Mouse (Mus musculus): Measurements from ENCODE around the gene Kcnh2.
A peak's percentile ranks its signal among the peaks of the same experiment; 100 is the strongest.

The Kcnh2 gene

DNA sequence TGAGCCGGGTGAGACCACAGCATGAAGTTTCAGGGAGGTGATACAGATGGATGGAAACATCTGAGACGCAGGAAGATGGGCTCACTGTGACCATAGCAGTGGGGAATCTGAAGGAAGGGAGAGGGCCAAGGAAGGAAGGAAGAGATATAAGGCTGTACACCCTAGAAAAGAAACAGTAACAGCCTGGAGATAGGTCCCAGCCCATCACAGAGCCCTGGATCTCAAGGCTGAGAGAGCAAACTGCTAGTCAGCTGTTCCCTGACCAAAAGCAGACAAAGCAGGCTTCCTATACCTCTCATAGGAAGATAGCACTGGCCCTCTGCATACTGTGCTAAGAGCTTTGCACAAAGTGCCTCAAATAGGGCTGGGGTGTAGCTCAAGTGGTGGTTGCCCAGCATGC is 27.3 kb upstream of the Kcnh2 start:
- DNase-seq (ENCODE audit: low spot score) = no peak

DNA sequence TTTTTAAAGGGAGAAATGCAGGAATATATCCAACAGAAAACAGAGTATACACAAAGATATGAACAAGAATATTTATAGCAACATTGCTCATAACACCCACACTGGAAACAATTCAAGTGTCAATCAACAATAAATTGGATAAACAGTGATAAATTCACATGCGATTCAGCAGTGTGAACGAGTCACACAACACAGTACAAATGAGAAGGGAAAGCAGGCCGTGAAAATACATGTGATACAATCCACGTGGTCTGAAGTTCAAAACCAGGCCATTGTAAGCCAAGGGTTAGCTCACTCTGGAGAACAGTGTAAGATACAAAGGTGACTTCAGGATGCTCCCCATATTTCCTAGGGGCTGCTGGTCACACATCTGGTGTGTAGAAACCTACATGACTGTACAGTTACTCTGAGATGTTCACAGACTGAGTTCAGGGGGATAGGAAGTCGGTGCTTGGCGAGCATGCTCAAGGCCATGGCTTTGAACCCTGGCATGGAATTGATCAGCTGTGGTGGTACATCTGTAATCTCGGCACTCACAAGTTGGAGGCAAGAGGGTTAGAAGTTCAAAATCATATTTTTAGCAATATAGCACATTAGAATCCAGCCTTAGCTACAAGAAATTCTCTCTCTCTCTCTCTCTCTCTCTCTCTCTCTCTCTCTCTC is 23.4 kb upstream of the Kcnh2 start:
- DNase-seq (ENCODE audit: low spot score) = no peak

DNA sequence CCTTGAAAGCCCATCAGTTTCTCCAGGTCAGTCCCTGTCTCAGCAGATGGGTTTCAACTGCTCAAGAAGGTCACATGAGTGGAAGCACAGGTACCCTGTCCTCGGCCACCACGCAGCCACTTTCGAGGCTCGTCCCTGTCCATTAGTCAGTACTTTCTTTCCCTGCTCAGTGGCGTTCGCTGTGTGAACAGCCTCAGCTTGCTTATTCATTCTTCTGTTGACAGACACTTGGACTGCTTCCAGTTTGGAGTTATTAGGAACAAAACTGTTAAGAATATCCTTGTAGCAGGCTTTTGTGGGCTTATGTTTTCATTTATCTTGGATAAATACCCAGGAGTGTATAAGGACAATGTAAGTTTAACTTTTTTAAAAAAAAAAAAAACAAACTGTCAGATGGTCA is 22.8 kb upstream of the Kcnh2 start:
- no peak for DNase-seq (ENCODE audit: low spot score)

DNA sequence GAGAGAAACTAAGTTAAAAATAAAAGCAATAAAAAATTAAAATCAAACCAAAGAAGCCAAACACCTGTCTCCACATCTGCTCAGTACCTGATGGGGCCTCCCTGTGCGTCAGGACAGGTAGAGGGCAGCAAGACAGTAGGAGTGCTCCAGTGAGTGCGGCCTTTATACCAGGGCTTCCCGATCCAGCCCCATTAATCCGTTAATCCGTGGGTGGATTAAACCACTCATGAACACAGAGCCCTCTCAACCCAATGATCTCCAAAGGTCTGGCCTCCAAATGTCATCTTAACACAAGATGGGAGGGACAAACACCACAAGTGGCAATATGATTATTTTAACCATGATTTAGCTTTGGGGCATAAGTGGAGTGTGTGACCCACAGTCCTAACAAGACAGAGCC is 22.4 kb upstream of the Kcnh2 start:
- DNase-seq (ENCODE audit: low spot score) = no peak

DNA sequence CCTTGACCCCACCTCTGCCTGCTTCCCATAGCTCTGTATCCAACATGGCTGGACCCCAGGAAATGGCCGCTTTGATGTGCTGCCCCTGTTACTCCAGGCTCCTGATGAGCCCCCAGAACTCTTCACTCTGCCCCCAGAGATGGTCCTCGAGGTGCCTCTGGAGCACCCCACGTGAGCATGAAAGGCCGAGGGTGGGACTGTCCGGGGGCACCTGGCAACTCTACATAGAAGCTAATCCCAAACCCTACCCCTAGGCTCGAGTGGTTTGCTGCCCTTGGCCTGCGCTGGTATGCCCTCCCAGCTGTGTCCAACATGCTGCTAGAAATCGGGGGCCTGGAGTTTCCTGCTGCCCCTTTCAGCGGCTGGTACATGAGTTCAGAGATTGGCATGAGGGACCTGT is 18.4 kb upstream of the Kcnh2 start:
- DNase-seq (ENCODE audit: low spot score) = no peak

DNA sequence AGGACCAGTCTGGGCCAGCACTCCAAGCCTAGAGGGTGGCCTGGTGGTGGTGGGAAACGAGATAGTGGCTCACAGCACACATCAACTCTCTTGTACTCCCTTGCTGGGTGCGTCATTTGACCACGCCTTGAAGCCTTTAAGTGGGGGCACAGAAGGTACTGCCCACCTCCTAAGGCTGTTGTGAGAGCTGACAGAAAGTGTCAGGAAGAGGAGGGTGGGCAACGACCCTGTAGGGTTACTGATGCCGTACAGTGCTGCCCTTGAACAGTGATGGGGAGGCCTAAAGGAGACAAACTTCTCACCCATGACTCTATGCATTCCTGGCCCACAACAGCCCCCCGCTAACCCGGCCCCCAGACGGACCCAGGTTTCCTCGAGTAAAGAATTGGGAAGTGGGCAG is 15.0 kb upstream of the Kcnh2 start:
- DNase-seq (ENCODE audit: low spot score) = no peak

DNA sequence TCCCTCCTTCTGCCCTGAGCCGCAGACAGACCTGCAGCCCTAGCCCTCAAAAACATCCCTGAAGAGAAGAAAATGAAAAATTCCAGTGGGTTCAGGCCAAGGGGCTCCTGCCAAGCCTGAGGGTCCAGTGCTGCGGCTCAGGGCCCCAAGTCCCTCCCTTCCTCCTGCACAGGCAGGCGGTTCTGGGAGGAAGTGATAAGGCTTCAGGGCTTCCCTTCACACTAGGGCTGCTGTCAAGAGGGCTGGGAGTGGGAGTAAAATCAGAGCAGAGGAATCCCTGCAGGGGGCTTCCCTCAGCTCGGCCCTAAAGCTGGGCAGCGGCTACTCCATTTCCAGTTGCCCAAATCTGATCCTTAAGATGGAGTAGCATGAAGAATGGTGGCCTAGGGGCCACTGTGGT is 14.1 kb upstream of the Kcnh2 start:
- DNase-seq (ENCODE audit: low spot score) = no peak

DNA sequence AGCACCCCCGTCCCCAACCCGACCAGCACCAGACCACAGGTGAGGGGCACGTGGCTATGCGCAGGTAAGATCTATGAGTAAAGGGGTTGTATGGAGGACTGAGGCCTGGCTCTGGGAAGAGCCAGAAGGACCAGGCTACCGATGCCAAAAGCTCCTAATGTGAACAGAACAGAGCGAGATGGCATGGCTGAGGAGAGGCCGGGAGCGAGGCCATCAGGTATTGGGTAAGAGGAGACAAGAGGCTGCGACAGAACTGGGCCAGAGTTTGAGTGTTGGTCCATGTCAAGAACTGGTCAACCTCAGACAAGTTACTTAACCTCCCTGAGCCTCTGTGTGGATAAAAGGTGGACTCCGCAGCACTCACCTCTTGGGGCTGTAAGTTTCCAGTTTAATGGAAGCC is 13.6 kb upstream of the Kcnh2 start:
- no peak for DNase-seq (ENCODE audit: low spot score)

DNA sequence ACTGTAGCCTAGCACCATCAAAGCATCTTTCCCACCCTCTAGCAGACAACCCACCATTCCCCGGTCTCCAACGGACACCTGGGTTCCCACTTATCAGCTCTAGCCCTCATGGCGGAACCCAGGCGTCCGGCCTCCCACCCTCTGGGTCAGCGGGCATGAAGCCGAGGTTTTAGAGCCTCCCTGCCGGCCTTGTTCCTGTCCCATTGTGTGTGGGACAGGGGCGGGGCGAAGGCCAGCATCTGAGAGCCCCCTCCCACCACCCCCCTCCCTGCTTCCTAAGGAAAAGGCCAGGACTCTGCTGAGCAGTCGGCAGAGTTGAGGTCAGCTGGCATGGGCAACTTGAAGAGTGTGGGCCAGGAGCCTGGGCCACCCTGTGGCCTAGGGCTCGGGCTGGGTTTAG is 13.1 kb upstream of the Kcnh2 start, which contains the start of gene Nos3:
Gene Nos3 (plus strand): TSS at position 303 of the 400 bp plus-strand sequence.
- no peak for DNase-seq (ENCODE audit: low spot score)

DNA sequence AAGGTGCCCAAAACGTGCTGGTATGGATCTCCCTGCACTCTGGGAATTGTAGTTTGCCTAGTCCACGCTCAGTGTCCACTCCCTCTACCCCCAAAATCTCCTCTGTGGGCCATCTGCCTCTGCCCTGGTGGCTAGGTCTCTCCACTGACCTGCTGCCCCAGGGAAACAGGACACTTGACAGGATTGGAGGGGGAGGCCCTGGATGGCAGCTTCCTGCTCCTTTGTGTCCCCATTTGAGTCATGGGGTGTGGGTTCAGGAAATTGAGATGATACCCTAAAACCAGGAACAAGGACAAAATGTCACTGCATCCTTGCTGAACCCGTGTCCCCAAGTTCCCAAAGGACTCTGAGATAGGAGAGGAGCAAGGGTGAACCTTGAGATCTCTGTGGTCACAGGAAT is 12.7 kb upstream of the Kcnh2 start:
- DNase-seq (ENCODE audit: low spot score) = no peak

DNA sequence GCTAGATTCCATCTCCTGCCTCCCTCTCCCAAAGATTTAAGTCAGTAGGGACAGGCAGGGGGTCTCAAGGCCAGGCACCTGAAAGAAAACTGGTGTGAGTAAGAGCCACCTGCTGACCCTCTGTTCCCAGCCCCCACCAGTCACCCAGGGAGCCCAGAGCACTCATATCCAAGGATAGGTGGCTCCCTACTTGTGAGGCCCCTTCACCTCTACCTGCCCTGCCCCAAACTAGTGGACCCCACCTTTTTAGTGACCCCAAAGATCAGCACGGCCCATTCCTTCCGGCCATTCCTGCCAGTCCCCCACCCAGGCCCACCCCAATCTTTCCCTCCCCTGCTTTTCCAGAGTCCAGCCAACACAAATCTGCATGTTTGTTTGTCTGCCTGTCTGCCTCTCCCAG is 12.1 kb upstream of the Kcnh2 start:
- no peak for DNase-seq (ENCODE audit: low spot score)

DNA sequence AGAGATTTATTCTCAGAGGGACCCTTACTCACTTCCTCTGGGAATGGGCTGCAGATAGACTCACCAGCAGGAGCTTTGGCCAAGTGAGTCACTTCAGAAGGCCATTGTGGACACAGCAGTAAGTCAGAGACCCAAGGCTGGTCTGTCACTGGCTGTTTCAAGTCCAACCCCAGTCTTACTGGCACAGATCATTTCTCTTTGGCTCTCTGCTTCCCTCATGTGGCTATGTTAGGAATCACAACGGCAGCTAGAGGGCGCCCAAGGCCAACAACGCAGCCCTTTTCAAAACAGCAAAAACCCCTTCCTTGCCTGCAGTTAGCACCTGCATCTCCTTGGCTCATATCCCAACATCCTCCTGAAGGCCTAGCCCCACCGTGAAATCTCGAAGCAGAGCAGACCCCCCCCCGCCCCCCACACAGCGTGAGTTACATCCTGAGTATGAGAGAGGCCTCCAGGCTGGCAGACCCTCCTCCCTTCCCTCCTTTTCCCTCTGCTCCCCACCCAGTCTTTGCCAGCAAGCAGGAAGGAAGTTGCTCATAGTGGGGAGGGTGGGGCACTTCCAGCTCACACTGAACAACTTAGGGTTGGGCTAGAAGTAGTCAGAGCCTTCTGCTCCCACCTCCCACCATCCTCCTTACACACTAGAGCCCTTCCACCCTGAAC is 9.5 kb upstream of the Kcnh2 start:
- peak; percentile 66 for DNase-seq (ENCODE audit: low spot score)

DNA sequence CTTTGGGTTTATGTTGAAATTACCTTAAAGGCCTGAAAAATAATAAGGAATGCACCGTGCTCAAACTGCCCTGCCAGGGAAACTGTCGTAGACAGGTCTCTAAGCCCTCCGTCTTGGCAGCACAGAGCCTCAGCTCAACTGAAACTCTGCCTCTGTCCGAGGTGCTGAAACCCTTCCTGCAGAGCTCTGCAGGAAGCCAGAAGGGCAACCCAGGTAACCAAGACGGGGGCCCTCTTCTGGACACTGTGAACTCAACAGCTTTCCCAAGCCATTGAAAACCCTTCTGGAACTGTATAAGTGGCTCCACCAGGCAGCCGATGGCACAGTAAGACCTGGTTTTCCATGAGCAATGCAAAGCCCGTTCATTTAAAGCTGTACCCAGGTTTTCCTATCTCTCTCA is 6.1 kb upstream of the Kcnh2 start:
- DNase-seq (ENCODE audit: low spot score) = no peak

DNA sequence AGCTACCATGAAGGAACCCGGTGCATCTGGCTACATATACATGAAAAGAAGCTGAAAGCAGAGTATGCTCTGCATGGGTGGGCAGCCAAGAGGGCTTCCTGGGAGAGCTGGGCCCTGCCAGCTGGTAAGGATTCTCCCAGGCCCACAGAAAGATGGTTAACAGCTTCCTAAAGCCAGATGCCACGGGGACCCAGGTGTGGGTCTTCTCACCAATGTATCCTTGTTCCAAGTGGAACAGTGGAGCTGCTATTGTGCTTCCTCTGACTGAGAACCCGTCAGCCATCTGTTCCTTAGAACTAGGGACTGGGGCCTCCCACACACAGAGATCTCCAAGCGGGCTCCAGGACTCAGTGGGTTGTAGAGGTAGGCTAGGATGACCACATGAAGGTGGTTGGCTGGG is 5.4 kb upstream of the Kcnh2 start:
- no peak for DNase-seq (ENCODE audit: low spot score)

DNA sequence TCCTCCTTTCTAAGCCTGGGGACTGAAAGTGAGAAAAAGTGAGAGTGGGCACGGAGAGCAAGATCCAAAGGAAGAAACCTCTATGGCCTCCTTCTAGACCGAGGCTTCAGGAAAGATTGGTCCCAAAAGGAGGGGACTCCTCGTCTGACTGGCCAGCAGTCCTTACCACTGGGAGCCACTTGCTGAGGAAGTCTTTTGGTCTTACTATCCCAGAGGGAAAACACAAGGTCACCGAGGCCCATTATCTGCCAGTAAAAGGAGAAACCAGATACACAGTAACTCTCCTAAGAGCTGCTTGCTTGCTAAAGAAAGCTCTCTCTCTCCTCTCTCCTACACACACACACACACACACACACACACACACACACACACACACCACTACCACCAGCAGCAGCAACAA is 1.9 kb upstream of the Kcnh2 start:
- no peak for DNase-seq (ENCODE audit: low spot score)

DNA sequence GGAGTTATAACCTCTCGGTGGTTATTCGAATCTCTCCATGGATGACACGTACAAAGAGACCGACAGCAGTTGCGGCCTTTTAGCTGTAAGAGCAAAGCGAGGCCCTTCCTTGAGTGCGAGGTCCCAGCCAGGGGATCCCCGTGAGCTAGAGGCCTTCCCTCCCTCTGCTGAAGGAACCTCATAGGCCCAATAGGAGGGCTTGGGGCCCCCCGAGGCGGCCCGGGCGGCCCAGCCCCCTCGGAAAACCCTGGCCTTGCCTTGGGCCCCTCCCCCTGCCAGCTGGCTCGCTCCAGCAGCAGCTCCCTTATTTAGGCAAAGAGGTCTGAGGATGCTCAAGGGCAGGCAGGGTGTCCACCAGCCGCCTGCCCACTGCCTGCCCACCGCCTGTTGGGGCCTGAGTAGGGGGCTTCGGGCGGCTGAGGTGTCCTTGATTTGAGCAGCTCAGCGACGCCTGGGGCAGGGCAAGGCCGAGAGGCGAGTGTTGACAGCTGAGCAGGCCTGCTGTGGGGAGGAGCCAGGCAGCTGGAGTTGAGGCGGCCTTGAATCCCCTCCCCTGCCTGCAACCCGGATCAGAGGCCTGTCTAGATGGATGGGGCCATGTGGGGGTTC is 951 bp upstream of the Kcnh2 start:
- DNase-seq (ENCODE audit: low spot score) = no peak

DNA sequence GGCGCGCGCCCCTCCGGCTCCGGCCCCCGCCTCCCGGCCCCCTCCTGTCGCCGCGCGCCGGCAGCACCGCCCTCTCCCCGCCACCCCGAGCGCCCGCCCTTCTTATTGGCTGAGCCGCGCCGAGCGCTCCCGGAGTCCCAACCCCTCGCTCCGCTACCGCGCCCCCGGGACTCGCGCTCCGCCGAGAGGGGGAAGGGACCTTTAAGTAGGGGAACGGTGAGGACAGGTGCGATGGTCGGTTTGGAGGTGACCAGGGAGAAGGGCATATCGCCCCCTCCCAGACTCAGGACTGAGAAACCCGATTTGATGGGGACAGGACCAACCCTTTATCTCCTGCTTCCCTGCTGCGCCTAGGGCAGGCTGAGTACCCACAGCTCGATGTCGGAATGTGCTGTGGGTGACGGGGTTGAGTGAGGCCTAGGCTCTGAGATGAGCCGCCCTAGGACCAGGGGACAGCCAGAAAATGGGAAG is 332 bp upstream of the Kcnh2 start:
- DNase-seq (ENCODE audit: low spot score) = peak; percentile 68

DNA sequence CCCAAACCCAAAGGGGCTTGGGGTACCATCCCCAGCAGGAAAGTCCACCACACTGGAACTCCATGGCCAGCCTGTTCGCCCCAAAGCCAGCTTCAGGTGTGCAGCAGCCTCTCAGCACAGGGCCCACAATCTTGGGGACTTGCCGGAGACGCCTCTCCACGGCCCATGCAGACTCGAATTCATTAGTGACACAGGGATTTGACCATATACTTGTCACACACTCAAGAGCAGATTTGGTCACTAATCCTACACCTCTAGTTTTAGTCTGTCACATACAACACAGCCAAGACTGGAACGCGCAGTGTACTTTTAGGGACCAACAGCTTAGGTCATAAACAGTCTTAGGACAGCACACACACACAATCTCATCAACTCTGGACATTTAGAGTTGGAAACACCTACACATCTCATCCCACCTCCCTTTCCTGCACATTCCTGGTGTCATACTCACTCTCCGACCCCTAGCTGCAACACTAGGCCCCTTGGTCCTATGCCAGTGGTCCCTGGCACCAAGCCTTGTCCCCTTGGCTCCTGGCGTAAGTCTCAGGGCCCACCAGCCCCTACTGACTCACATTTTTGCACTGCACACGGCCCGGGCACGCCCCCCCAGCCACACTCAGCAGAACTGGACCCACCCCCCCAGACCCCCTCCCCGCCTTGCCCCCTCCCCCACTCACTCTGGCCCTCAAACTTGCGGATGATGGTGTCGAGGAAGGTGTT is 713 bp downstream of the Kcnh2 start:
- no peak for DNase-seq (ENCODE audit: low spot score)

DNA sequence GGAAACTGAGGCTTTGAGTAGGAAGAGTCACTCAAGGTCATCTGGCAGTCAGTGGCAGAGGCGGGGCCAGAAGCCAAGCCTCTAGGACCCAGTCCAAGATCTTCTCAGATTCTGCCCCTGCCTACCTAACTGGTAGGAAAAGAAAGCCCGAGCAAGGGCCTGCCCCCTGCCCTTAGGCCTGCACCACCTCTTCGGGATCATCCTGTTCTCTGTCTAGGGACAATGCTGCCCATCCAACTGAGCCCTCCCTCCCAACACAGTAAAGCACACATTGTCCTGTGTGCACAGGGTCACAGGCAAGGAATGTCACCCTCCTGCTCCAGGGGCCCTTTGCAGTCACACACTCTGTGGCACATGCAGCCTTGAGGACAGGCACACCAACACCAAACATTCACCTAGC is 1.3 kb downstream of the Kcnh2 start:
- no peak for DNase-seq (ENCODE audit: low spot score)

DNA sequence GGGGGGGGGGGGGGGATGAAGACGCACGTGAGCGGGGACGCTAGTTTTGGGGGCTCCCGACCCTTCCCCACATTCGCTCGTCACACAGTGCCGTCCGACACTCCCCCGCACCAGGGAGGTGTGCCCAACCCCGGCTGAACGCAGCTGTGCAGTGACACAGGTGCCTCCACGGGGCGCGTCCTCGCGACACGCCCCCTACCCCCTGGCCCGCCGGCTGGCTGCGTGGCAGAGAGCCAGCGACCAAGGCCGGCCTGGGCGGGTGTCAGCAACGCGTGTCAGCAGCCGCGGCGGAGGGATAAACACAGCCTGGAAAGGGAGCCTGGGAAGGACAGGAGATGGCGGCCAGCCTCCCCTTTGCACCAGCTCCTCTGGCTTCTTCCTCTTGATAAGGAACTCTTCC is 2.9 kb downstream of the Kcnh2 start:
- no peak for DNase-seq (ENCODE audit: low spot score)

DNA sequence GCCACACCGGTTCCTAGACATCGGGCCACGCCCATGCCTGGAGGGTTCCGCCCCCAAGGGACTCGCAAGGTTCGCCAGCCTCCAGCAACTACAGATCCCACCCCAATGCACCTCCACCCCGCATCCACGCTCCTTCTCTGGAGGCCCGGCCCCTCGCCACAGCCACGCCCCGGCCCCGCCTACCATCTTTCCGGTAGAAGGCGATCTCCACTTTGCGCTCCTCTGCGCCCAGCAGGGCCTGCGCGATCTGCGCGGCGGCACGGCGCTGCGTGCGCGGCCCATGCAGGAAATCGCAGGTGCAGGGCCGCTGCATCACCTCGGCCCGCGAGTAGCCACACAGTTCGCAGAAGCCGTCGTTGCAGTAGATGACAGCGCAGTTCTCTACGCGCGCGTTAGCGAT is 3.3 kb downstream of the Kcnh2 start:
- DNase-seq (ENCODE audit: low spot score) = peak; percentile 55

DNA sequence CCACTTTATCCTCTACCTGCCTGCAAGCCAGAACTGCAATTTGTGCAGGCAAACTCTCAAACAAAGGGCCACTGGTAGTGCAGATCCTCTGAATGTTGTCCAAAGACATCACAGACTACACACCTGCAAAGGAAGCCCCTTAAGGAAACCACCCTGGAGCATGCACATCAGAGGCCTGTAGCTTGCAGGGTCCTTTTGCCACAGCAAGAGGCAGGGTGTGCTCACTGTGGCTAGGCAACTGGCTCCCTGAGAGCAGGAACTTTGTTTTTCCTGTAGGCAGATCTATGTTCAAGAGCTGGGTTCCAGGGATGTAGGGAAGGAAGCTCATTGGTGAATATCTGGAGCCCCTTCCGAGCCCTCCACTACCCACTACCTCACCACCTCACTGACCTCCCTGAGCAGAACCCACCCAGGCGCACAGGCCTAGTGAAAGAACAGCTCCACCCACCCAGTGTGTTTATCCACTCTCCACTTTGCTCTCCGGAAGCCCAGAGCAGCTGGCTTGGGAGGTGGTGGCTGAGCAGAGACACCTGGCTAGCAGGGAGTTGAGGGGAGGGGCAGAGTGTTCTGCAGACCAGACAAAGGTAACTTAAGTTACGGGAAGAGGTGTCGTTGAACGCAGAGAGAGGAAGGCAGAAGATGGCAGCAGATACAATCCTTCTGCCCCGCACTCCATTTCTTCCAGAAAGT is 4.1 kb downstream of the Kcnh2 start:
- no peak for DNase-seq (ENCODE audit: low spot score)

Measured in left cerebral cortex, adult 11 months (tissue).